Mouse (Mus musculus) ES-E14 (cell line): Measurements from ENCODE around the gene Sept10. TPM values are rescaled to one million over a fixed set of nuclear protein-coding genes. Genes with fewer than 3 reads are reported as not detected.

Experiments
- DNase-seq: peaks from one replicate; pipeline ENCODE4 v3.0.0-alpha.2; 2013; ENCODE audit warnings: low read depth, low spot score
- H3K27ac ChIP-seq: 2 replicates; pipeline ENCODE4 v1.5.1; 2012; ENCODE audit warnings: low read depth, mild to moderate bottlenecking, low read length, moderate library complexity, mixed read lengths; ENCODE audit not compliant: poor library complexity, insufficient read depth, severe bottlenecking
- H3K36me3 ChIP-seq: 2 replicates; pipeline ENCODE4 v1.6.1; 2012; ENCODE audit warnings: mild to moderate bottlenecking, low read length, moderate library complexity, mixed read lengths; ENCODE audit not compliant: control insufficient read depth, poor library complexity, insufficient read depth, severe bottlenecking
- H3K4me1 ChIP-seq, 2 experiments: fragments of 150-350 bp in 1 of 2; sonication (generic) in 1 of 2; 2 replicates each; pipeline ENCODE4 v1.6.1; 2012; ENCODE audit warnings: low read length in 2 of 2, mild to moderate bottlenecking in 1 of 2, mixed read lengths in 1 of 2; ENCODE audit not compliant: control insufficient read depth in 2 of 2, insufficient read depth in 2 of 2, poor library complexity in 1 of 2
- H3K4me3 ChIP-seq, 2 experiments: fragments of 150-350 bp in 1 of 2; sonication (generic) in 1 of 2; 2 replicates each; pipeline ENCODE4 v1.5.1; 2012; ENCODE audit warnings: low read length in 2 of 2, low read depth in 1 of 2, mild to moderate bottlenecking in 1 of 2, mixed read lengths in 1 of 2; ENCODE audit not compliant: insufficient read depth in 1 of 2, poor library complexity in 1 of 2, severe bottlenecking in 1 of 2
- H3K9ac ChIP-seq: 2 replicates; pipeline ENCODE4 v1.6.1; 2012; ENCODE audit warnings: low read depth, mild to moderate bottlenecking, low read length, mixed read lengths; ENCODE audit not compliant: poor library complexity, insufficient read depth, severe bottlenecking
- H3K9me3 ChIP-seq: fragments of 150-350 bp; sonication (generic); 2 replicates; pipeline ENCODE4 v1.6.1; 2012; ENCODE audit warnings: low read depth, mild to moderate bottlenecking, low read length; ENCODE audit not compliant: control insufficient read depth, insufficient read depth
- CHD2 ChIP-seq: IDR thresholded peaks from 2 replicates; pipeline ENCODE4 v1.6.1; 2014; ENCODE audit warnings: mild to moderate bottlenecking, low read depth, low read length, inconsistent platforms
- HCFC1 ChIP-seq: IDR thresholded peaks from 2 replicates; pipeline ENCODE4 v1.6.1; 2012; ENCODE audit warnings: low read length, inconsistent platforms, borderline replicate concordance; ENCODE audit not compliant: insufficient read depth
- MAFK ChIP-seq: IDR thresholded peaks from 2 replicates; pipeline ENCODE4 v1.6.1; 2014; ENCODE audit warnings: mild to moderate bottlenecking, low read depth, low read length, inconsistent platforms; ENCODE audit not compliant: insufficient read depth
- ZC3H11A ChIP-seq: IDR thresholded peaks from 2 replicates; pipeline ENCODE4 v1.6.1; 2012; ENCODE audit warnings: low read depth, mild to moderate bottlenecking, inconsistent platforms, low read length, borderline replicate concordance
- ZNF384 ChIP-seq: IDR thresholded peaks from 2 replicates; pipeline ENCODE4 v1.6.1; 2012; ENCODE audit warnings: low read depth, low read length, inconsistent platforms
- in situ Hi-C, 2 experiments: fragments of 600-800 bp; cut with MboI; formaldehyde crosslinking; loops; one replicate each; pipeline ENCODE4 v1.15.1; 2025; ENCODE audit warnings: low sequenced_read_pairs in 2 of 2, inconsistent platforms in 1 of 2; ENCODE audit not compliant: unreplicated experiment in 2 of 2
- total RNA-seq: library from RNA; depleted of rRNA; stranded (reverse); fragments of 300-350 nt; gene quantifications from 2 replicates; pipeline ENCODE4 v1.2.3, GENCODE M21; 2012

The Sept10 gene
- total RNA-seq, 1 experiment = 16.8 TPM

DNA sequence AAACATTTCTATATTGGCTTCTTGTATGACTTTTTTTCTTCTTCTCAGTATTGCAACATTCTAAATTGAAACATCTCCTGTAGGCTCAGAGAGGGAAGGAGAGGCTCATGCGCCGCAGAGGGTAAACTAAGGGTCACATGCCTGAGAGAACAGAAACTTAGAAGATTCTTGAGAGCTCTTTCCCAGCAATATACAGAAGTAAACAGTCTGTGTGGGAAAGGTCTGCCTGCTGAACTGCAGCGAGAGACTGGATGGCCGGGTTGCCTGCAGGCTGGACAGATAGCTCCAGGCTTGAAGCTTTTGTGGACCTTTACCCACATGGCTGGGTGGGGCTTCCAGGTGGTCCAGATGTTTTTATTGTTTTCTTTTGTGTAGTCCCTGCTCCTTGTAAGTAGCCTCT is 44.0 kb upstream of the Sept10 start:
- peaks cover 6 to 13% of the 10 kb centered on the region in 2 experiments for H3K4me1 ChIP-seq
- in situ Hi-C loops = no loop called here
- H3K27ac ChIP-seq = no peak overlapping the region
- DNase-seq = no peak
- H3K36me3 ChIP-seq = no peaks in the 10 kb centered on the region
- TF ChIP-seq HCFC1 (no peak), MAFK (no peak), ZNF384 (no peak), CHD2 (no peak), ZC3H11A (no peak)
- H3K9ac ChIP-seq = no peak overlapping the region
- H3K9me3 ChIP-seq = no peaks in the 10 kb centered on the region
- no peak overlapping the region for H3K4me3 ChIP-seq

GRCm38 (mm10) chr10:59265067-59265466 is 43.4 kb upstream of the Sept10 start:
- TF ChIP-seq HCFC1 (no peak), CHD2 (no peak), ZNF384 (no peak), ZC3H11A (no peak)
- Histone ChIP-seq H3K36me3 (no peaks in the 10 kb centered on the region), H3K9me3 (no peaks in the 10 kb centered on the region), H3K4me1 (peaks cover 4 to 8% of the 10 kb centered on the region in 2 experiments), H3K4me3 (no peak overlapping the region), H3K27ac (no peak overlapping the region), H3K9ac (no peak overlapping the region)
- no peak for DNase-seq
- in situ Hi-C loops = no loop called here

- H3K9me3 ChIP-seq = no peaks in the 10 kb centered on the region
- no peak overlapping the region for H3K27ac ChIP-seq
- TF ChIP-seq ZC3H11A (no peak), CHD2 (no peak), MAFK (no peak), ZNF384 (no peak), HCFC1 (no peak)
- no peak overlapping the region for H3K9ac ChIP-seq
- no peak overlapping the region for H3K4me3 ChIP-seq
- in situ Hi-C loops = no loop called here
- no peaks in the 10 kb centered on the region for H3K36me3 ChIP-seq
- no peak for DNase-seq
- peaks cover 0 to 5% of the 10 kb centered on the region in 2 experiments; a peak in 3 of 4 replicates for H3K4me1 ChIP-seq
Measured at GRCm38 (mm10) chr10:59262979-59263378, 41.3 kb upstream of the Sept10 start.

GRCm38 (mm10) chr10:59262021-59262420 is 40.4 kb upstream of the Sept10 start:
- H3K9me3 ChIP-seq = no peaks in the 10 kb centered on the region
- no peak overlapping the region for H3K4me3 ChIP-seq
- no peak overlapping the region for H3K9ac ChIP-seq
- in situ Hi-C loops = no loop called here
- no peak for DNase-seq
- H3K36me3 ChIP-seq = no peaks in the 10 kb centered on the region
- no peak overlapping the region for H3K27ac ChIP-seq
- peaks cover 0 to 5% of the 10 kb centered on the region in 2 experiments; a peak in 3 of 4 replicates for H3K4me1 ChIP-seq
- TF ChIP-seq HCFC1 = no peak
- no peak for TF ChIP-seq ZNF384
- TF ChIP-seq ZC3H11A = no peak
- no peak for TF ChIP-seq MAFK
- TF ChIP-seq CHD2 = no peak

DNA sequence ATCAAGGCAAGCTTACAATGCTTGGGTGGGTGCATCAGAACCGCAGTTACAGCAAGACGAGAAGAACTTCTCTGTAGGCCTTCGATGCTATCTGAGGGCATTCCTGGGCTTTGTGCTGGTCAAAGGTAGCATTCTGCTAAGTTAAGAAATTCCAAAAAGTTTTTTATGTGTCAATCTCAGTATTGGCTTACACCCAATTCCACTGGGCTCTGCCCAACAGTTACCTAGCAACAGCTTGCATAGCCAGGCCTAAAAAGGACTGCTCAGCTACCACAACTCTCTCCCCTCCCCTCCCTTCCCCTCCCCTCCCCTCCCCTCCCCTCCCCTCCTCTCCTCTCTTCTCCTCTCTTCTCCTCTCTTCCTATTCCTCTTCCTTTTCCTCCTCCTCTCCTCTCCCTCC is 40.0 kb upstream of the Sept10 start:
- no peak for DNase-seq
- Histone ChIP-seq H3K4me3 (no peak overlapping the region), H3K36me3 (no peaks in the 10 kb centered on the region), H3K27ac (no peak overlapping the region), H3K9ac (no peak overlapping the region), H3K4me1 (peaks cover 0 to 5% of the 10 kb centered on the region in 2 experiments; a peak in 3 of 4 replicates), H3K9me3 (no peaks in the 10 kb centered on the region)
- in situ Hi-C loops = no loop called here
- no peak for TF ChIP-seq HCFC1
- no peak for TF ChIP-seq ZNF384
- TF ChIP-seq MAFK = no peak
- TF ChIP-seq ZC3H11A = no peak
- TF ChIP-seq CHD2 = no peak
